Mouse (Mus musculus) hindbrain, embryonic 11.5 days (tissue): Measurements from ENCODE around the gene Pld3. TPM values are rescaled to one million over a fixed set of nuclear protein-coding genes. Genes with fewer than 3 reads are reported as not detected.

Experiments
- ATAC-seq: fragments of 200-750 bp; cut with Nextera tagmentation; 2 replicates; pipeline ENCODE4 v1.8.0; 2017; ENCODE audit warnings: mild to moderate bottlenecking, moderate TSS enrichment, moderate library complexity; ENCODE audit not compliant: low FRiP score
- DNase-seq: peaks from one replicate; pipeline ENCODE4 v3.0.0-alpha.2; 2015; ENCODE audit warnings: low spot score
- H3K27ac ChIP-seq: fragments of 300-500 bp; sonication (generic); 2 replicates; pipeline ENCODE4 v1.5.1; 2014; ENCODE audit warnings: mild to moderate bottlenecking, low read depth, low read length
- H3K27me3 ChIP-seq: fragments of 300-500 bp; sonication (generic); 2 replicates; pipeline ENCODE4 v1.6.1; 2014; ENCODE audit warnings: mild to moderate bottlenecking, low read length, moderate library complexity, mixed read lengths; ENCODE audit not compliant: control insufficient read depth, insufficient read depth
- H3K36me3 ChIP-seq: fragments of 300-500 bp; sonication (generic); 2 replicates; pipeline ENCODE4 v1.6.1; 2014; ENCODE audit warnings: mild to moderate bottlenecking, low read length, moderate library complexity, mixed read lengths; ENCODE audit not compliant: control insufficient read depth, insufficient read depth
- H3K4me1 ChIP-seq: fragments of 300-500 bp; sonication (generic); replicated peaks from 2 replicates; pipeline ENCODE4 v1.6.1; 2014; ENCODE audit warnings: low read length, mixed read lengths; ENCODE audit not compliant: control insufficient read depth, insufficient read depth
- H3K4me2 ChIP-seq: fragments of 300-500 bp; sonication (generic); replicated peaks from 2 replicates; pipeline ENCODE4 v1.6.1; 2014; ENCODE audit warnings: mild to moderate bottlenecking, low read depth, low read length
- H3K4me3 ChIP-seq: fragments of 300-500 bp; sonication (generic); 2 replicates; pipeline ENCODE4 v1.5.1; 2014; ENCODE audit warnings: low read depth, low read length
- H3K9ac ChIP-seq: fragments of 300-500 bp; sonication (generic); 2 replicates; pipeline ENCODE4 v1.6.1; 2014; ENCODE audit warnings: low read depth, low read length
- H3K9me3 ChIP-seq: fragments of 300-500 bp; sonication (generic); 2 replicates; pipeline ENCODE4 v1.6.1; 2016; ENCODE audit warnings: low read length; ENCODE audit not compliant: control insufficient read depth
- WGBS: fragments of 180-500 bp; shearing (Covaris S2); extraction: QIAGEN DNeasy Blood & Tissue Kit; methylation state at CpG from one replicate; pipeline ENCODE4 v1.1.7; 2014; 5-methylcytosine and 5-hydroxymethylcytosine counted together
- polyA plus RNA-seq: library from polyadenylated mRNA; unstranded; fragments of >200 nt; fragmentation: Nextera tagmentation; extraction: Ambion mirVana; gene quantifications from 2 replicates; pipeline ENCODE4 v1.2.1, GENCODE M21; 2014

The Pld3 gene
- polyA plus RNA-seq = 72.1 and 72.9 TPM in 2 replicates

DNA sequence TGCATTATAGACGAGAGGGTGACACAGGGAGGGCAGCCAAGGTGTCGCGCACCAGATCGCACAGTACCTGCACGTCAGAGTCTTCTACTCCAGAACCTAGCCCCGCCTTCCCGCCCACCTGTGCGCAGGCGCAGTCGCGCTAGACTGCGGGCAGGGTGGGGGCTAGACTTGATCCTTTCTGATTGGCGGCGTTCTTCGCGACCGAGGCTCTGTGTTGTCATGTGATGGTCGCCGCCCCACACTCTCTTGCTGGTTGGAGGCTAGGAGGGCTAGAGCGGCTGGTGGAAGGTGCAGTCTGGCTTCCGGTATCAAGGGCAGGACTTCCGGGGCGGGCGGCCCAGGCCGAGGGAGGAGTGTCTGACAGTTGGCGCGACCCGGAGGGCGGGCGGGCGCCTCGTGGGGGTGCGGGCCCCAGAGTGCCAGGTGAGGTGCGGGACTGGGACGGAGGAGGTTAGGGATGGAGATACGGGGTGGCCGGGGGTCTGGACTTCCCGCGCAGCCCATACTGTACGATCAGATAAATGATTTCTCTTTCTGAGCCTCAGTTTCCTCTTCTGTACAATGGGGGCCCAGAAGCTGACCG, at the start of gene Pld3, which contains the start of gene 2310022A10Rik:
Gene Pld3, minus strand, starts transcription at position 288 of the 583 bp plus-strand sequence.
Gene 2310022A10Rik, plus strand, starts transcription at position 303 of the 583 bp plus-strand sequence.
- DNase-seq = peak; percentile 92
- Histone ChIP-seq H3K36me3 (no peaks in the 10 kb centered on the region), H3K27me3 (no peaks in the 10 kb centered on the region), H3K9me3 (no peaks in the 10 kb centered on the region), H3K9ac (peak within 1 kb of the TSS; percentile 69), H3K4me2 (peak within 1 kb of the TSS; percentile 75), H3K4me1 (0 out of 2 replicates have a peak, but pooled peaks cover 4% of the 10 kb centered on the region), H3K4me3 (peak within 1 kb of the TSS; percentile 61), H3K27ac (no peak within 1 kb of the TSS)
- peak; percentile 100 for ATAC-seq
- WGBS = 2% methylated on average over 39 of the region's 41 CpGs

GRCm38 (mm10) chr7:27602161-27602560, 49.1 kb upstream of the Pld3 start:
- DNase-seq (no peak), ATAC-seq (no peak)
- no peak overlapping the region for H3K4me2 ChIP-seq
- 90% methylated on average over 2 of the region's 2 CpGs for WGBS
- no peak overlapping the region for H3K9ac ChIP-seq
- no peaks in the 10 kb centered on the region for H3K27me3 ChIP-seq
- no peaks in the 10 kb centered on the region for H3K9me3 ChIP-seq
- H3K4me1 ChIP-seq = peaks cover 6% of the 10 kb centered on the region; the same call in 1 of the 2 replicates
- no peaks in the 10 kb centered on the region for H3K36me3 ChIP-seq
- H3K4me3 ChIP-seq = no peak overlapping the region
- no peak overlapping the region for H3K27ac ChIP-seq

- ATAC-seq (no peak), DNase-seq (no peak)
- 75% methylated on average over 4 of the region's 4 CpGs for WGBS
- Histone ChIP-seq H3K4me3 (no peak overlapping the region), H3K9me3 (no peaks in the 10 kb centered on the region), H3K9ac (no peak overlapping the region), H3K4me2 (no peak overlapping the region), H3K27me3 (no peaks in the 10 kb centered on the region), H3K27ac (no peak overlapping the region; the same call in 1 of the 2 replicates), H3K36me3 (no peaks in the 10 kb centered on the region), H3K4me1 (peaks cover 7% of the 10 kb centered on the region; the same call in 1 of the 2 replicates)
These were observed 48.6 kb upstream of the Pld3 start for GRCm38 (mm10) chr7:27601628-27602027.

DNA sequence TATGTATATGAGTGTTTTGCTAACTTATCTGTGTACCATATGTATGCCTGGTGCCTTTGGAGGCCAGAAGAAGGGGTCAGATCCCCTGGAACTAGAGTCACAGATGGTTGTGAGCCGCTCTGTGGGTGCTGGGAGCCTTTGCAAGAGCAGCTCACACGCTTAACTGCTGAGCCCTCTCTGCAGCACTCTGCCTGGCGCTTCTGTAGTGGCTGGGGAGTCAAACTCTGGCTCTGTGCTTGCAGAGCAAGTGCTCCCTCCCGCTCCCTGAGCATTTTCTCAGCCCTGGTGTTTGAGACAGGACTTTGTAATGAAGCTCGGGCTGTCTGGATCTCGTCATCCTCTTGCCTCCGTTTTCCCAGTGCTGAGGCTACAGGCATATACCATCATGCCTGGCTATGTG, 45.0 kb upstream of the Pld3 start:
- no peak for DNase-seq
- Histone ChIP-seq H3K9ac (no peak overlapping the region), H3K27me3 (no peaks in the 10 kb centered on the region), H3K4me2 (no peak overlapping the region), H3K9me3 (no peaks in the 10 kb centered on the region), H3K4me1 (peaks cover 5% of the 10 kb centered on the region; the same call in 1 of the 2 replicates), H3K36me3 (no peaks in the 10 kb centered on the region), H3K4me3 (no peak overlapping the region), H3K27ac (no peak overlapping the region)
- no peak for ATAC-seq
- 80% methylated on average over 7 of the region's 7 CpGs for WGBS

DNA sequence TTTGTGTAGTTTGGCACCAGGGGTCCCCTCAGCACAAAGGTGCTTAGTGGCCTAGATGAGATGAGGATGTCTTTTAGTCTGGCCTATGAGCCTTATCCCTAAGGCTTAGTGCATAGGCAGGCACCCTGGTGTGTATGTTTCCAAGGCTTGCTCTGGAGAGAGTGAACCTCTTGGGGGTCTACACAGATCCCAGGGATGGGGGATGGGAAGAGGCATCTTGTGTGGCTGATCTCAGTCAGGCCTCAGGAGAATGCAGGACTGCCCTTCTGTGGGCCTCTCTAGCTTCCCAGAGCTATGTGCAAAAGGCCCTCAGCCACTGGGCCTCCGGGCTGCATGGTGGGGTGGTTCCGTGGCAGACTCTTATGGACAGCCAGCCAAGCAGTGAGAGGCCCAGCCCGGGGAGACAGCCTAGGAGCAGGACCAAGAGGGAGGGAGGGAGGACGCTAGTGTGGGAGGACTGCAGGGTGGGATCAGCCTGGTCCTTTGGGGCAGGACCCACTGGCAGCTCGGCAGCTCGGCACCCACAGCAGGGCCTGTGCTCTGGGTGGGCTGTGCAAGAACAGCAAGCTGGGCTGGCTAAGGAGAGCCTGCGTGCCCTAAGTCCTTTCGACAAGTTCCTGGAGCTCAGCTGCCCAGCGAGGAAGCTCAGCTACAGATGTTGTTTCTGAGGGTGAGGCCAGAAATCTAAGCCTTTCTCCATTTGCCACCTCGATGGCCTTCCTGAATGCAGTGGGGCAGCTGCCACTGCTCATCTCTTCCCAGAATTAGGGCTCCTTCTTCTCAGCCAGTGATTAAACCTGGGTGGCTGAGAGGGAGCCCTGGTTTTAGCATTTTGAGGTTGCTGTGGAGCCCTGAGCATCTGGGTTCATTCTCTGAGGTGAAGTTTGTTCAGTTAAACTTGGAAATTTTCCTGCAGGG, 43.8 kb upstream of the Pld3 start:
- ATAC-seq (no peak), DNase-seq (no peak)
- 63% methylated on average over 10 of the region's 10 CpGs for WGBS
- Histone ChIP-seq H3K4me2 (no peak overlapping the region; the same call in 1 of the 2 replicates), H3K4me3 (no peak overlapping the region), H3K27me3 (no peaks in the 10 kb centered on the region), H3K27ac (no peak overlapping the region; the same call in 1 of the 2 replicates), H3K9me3 (no peaks in the 10 kb centered on the region), H3K4me1 (peaks cover 8% of the 10 kb centered on the region; the same call in 1 of the 2 replicates), H3K36me3 (no peaks in the 10 kb centered on the region), H3K9ac (0 out of 2 replicates have a peak overlapping the region, but pooled peaks have one; percentile 7)

- Histone ChIP-seq H3K27me3 (no peaks in the 10 kb centered on the region), H3K4me1 (peaks cover 8% of the 10 kb centered on the region; the same call in 1 of the 2 replicates), H3K9ac (peak overlapping the region; percentile 86), H3K36me3 (no peaks in the 10 kb centered on the region), H3K4me2 (peak overlapping the region; percentile 68), H3K9me3 (no peaks in the 10 kb centered on the region), H3K4me3 (peak overlapping the region; percentile 60), H3K27ac (no peak overlapping the region)
- 69% methylated on average over 12 of the region's 12 CpGs for WGBS
- no peak for DNase-seq
- no peak for ATAC-seq
These were observed 40.1 kb upstream of the Pld3 start for GRCm38 (mm10) chr7:27592934-27593645.

DNA sequence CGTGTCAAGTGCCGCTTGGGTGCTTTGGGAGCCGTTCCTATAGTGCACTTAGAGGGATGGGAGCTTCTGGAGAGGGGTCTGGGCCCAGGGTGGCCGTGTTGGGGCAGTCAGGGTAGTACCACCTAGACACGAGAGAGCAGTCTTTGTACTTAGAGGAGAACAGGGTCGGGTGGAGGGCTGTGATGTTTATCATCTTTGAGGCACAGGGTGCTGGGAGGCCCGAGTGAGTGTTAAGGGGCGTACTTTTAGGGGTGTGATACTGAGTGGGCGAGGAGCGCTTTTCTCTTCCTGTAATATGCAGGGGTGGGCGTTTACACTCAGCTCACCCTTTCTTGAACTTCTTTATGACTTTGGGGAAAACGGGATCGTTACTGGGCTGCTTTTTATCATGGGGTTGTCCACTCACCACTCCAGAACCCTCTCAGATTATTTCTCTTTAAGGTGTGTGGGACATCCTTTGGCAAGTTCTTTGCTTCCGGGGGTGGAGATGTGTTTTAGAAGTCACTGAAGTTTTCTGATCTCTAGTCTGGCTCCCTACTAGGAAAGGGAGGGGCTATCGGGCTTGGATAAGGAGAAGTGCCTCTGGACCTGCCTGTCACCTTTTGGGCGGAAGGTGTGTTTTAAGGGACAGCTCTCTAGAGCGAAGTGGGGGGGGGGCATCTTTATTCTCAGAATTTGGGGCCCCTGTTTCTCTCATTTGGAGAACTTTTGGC, 39.4 kb upstream of the Pld3 start:
- H3K4me1 ChIP-seq = peaks cover 8% of the 10 kb centered on the region; the same call in 1 of the 2 replicates
- no peaks in the 10 kb centered on the region for H3K36me3 ChIP-seq
- no peaks in the 10 kb centered on the region for H3K27me3 ChIP-seq
- H3K4me2 ChIP-seq = peak overlapping the region; percentile 68
- peak overlapping the region; percentile 60 for H3K4me3 ChIP-seq
- ATAC-seq = peak; percentile 79; the same call in 1 of the 2 replicates
- peak overlapping the region; percentile 98 for H3K27ac ChIP-seq
- WGBS = 3% methylated on average over 17 of the region's 17 CpGs
- no peaks in the 10 kb centered on the region for H3K9me3 ChIP-seq
- peak overlapping the region; percentile 86 for H3K9ac ChIP-seq
- DNase-seq = no peak
